ENCODE assay signal across 11 mouse cellular contexts in genomic region chr9:59537651-59538050, GRCm38 (mm10). TPM values are rescaled to one million over a fixed set of nuclear protein-coding genes. Genes with fewer than 3 reads are reported as not detected.
A peak's percentile ranks its signal among the peaks of the same experiment; 100 is the strongest.
DNase-seq lines count a peak whose midpoint lies in the region; ATAC-seq lines count a peak whose summit lies in the region.
"Had no signal": no experiment of that assay in that cellular context is flagged by ENCODE, and none has a peak within 500 bp of the region (broad histone marks: within the 10 kb centered on the region; RNA-seq: fewer than 3 reads in every experiment).

No protein-coding gene starts in this region.

- no peak for ATAC-seq in midbrain, embryonic 13.5 days
- no peak for ATAC-seq in forebrain, embryonic 11.5 days (replicated peaks; ENCODE audit: low FRiP score)

- 88% methylated on average over 3 of the region's 3 CpGs for WGBS in midbrain, embryonic 13.5 days
- 89% methylated on average over 3 of the region's 3 CpGs for WGBS in forebrain, embryonic 11.5 days

- intact Hi-C loops in heart, postnatal 25 days (cut with DNase I), result loop anchor here (2.0 kb wide), 1 partner anchor 49 kb away; no protein-coding TSS in a partner anchor
- intact Hi-C loops in heart, postnatal 36 days (cut with DNase I), result no loop called here

- no peaks in the 10 kb centered on the region for H3K9me3 ChIP-seq in midbrain, embryonic 13.5 days
- H3K9me3 ChIP-seq in forebrain, embryonic 11.5 days (ENCODE audit: control insufficient read depth, low read length), result no peaks in the 10 kb centered on the region
- H3K9me3 ChIP-seq: embryonic facial prominence, embryonic 12.5 days; midbrain, embryonic 12.5 days had no signal

- peaks cover 28% of the 10 kb centered on the region for H3K4me1 ChIP-seq in midbrain, embryonic 13.5 days (replicated peaks)
- H3K4me1 ChIP-seq in forebrain, embryonic 11.5 days (replicated peaks; ENCODE audit: control insufficient read depth, insufficient read depth, low read length), result peaks cover 5% of the 10 kb centered on the region; the same call in 1 of the 2 replicates

- no peak overlapping the region for H3K9ac ChIP-seq in midbrain, embryonic 13.5 days (replicated peaks)
- H3K9ac ChIP-seq in forebrain, embryonic 11.5 days (ENCODE audit: low read length), result no peak overlapping the region
- H3K9ac ChIP-seq: embryonic facial prominence, embryonic 12.5 days; midbrain, embryonic 12.5 days had no signal

- H3K36me3 ChIP-seq in midbrain, embryonic 13.5 days, result no peaks in the 10 kb centered on the region
- H3K36me3 ChIP-seq in forebrain, embryonic 11.5 days (ENCODE audit: control insufficient read depth, insufficient read depth, low read length), result no peaks in the 10 kb centered on the region
- H3K36me3 ChIP-seq: embryonic facial prominence, embryonic 12.5 days; midbrain, embryonic 12.5 days had no signal

- no peak overlapping the region for H3K4me2 ChIP-seq in midbrain, embryonic 13.5 days (replicated peaks)
- no peak overlapping the region for H3K4me2 ChIP-seq in forebrain, embryonic 11.5 days (ENCODE audit: low read depth, low read length, severe bottlenecking)
- H3K4me2 ChIP-seq: embryonic facial prominence, embryonic 12.5 days; midbrain, embryonic 12.5 days had no signal

- no peak overlapping the region for H3K4me3 ChIP-seq in midbrain, embryonic 13.5 days (replicated peaks)
- H3K4me3 ChIP-seq in forebrain, embryonic 11.5 days (ENCODE audit: low read depth, low read length), result no peak overlapping the region
- H3K4me3 ChIP-seq: embryonic facial prominence, embryonic 12.5 days; midbrain, embryonic 12.5 days had no signal

- 0 out of 2 replicates have a peak, but pooled peaks cover 9% of the 10 kb centered on the region for H3K27me3 ChIP-seq in midbrain, embryonic 13.5 days
- no peaks in the 10 kb centered on the region for H3K27me3 ChIP-seq in forebrain, embryonic 11.5 days (ENCODE audit: control insufficient read depth, insufficient read depth, low read length)
- H3K27me3 ChIP-seq: embryonic facial prominence, embryonic 12.5 days had no signal

- DNase-seq in heart, postnatal 25 days (ENCODE audit: low spot score), result peak; percentile 23
- DNase-seq in heart, postnatal 36 days, result no peak
- peak; percentile 14 for DNase-seq in MN1 (ENCODE audit: low spot score)
- peak; percentile 76 to 80 for DNase-seq in adrenal gland, postnatal 36 days
- peak; percentile 21 for DNase-seq in lung, postnatal 14 days
- DNase-seq in thymus, postnatal 25 days, result no peak
- no peak for DNase-seq in forebrain, embryonic 11.5 days (ENCODE audit: low spot score)
- DNase-seq: kidney, adult 2 months had no signal

- H3K27ac ChIP-seq in midbrain, embryonic 13.5 days, result no peak overlapping the region
- H3K27ac ChIP-seq in forebrain, embryonic 11.5 days (ENCODE audit: low read depth, low read length), result no peak overlapping the region
- H3K27ac ChIP-seq: embryonic facial prominence, embryonic 12.5 days; midbrain, embryonic 12.5 days had no signal

RNA-seq across cellular contexts. Expression of gene Hexa, which starts 1.7 kb away (rescaled TPM):
- 10 to 100 TPM; 36.8 TPM for total RNA-seq in heart, postnatal 25 days (2021)
- total RNA-seq in heart, postnatal 36 days (2021), result 10 to 100 TPM; 43.9 to 47.0 TPM
- 100 to 1,000 TPM; 111 to 147 TPM for total RNA-seq in adrenal gland, postnatal 36 days (2021)
- 49.9 and 50.6 TPM in 2 replicates for polyA plus RNA-seq in midbrain, embryonic 13.5 days (2015; fragmentation: Nextera tagmentation; extraction: Ambion mirVana)
- 44.2 and 44.5 TPM in 2 replicates for polyA plus RNA-seq in forebrain, embryonic 11.5 days (2014; fragmentation: Nextera tagmentation; extraction: Ambion mirVana)

RNA-seq across cellular contexts. Expression of gene Tmem202, which starts 2.0 kb away (rescaled TPM):
- total RNA-seq in heart, postnatal 25 days (2021), result under 1 TPM; 0.52 to 0.64 TPM
- total RNA-seq in heart, postnatal 36 days (2021), result under 1 TPM; 0.28 to 0.57 TPM
- 1 to 10 TPM; 3.6 to 4.1 TPM for total RNA-seq in adrenal gland, postnatal 36 days (2021)
- polyA plus RNA-seq in midbrain, embryonic 13.5 days (2015; fragmentation: Nextera tagmentation; extraction: Ambion mirVana), result 0.55 and 0.74 TPM in 2 replicates
- polyA plus RNA-seq in forebrain, embryonic 11.5 days (2014; fragmentation: Nextera tagmentation; extraction: Ambion mirVana), result not detected in 2 replicates
- polyA plus RNA-seq: embryonic facial prominence, embryonic 12.5 days; kidney, adult 2 months; midbrain, embryonic 12.5 days had no signal

RNA-seq across cellular contexts. Expression of gene Celf6, which starts 40.1 kb away (rescaled TPM):
- not detected for total RNA-seq in heart, postnatal 25 days (2021)
- total RNA-seq in heart, postnatal 36 days (2021), result not detected
- 1 to 10 TPM; 3.6 to 4.4 TPM for total RNA-seq in adrenal gland, postnatal 36 days (2021)
- 37.3 and 46.4 TPM in 2 replicates for polyA plus RNA-seq in midbrain, embryonic 13.5 days (2015; fragmentation: Nextera tagmentation; extraction: Ambion mirVana)
- 8.3 and 9.6 TPM in 2 replicates for polyA plus RNA-seq in forebrain, embryonic 11.5 days (2014; fragmentation: Nextera tagmentation; extraction: Ambion mirVana)

RNA-seq across cellular contexts. Expression of gene Arih1, which starts 51.2 kb away (rescaled TPM):
- 10 to 100 TPM; 72.9 to 84.7 TPM for total RNA-seq in heart, postnatal 25 days (2021)
- 10 to 100 TPM; 77.6 to 83.7 TPM for total RNA-seq in heart, postnatal 36 days (2021)
- 100 to 1,000 TPM; 122 to 130 TPM for total RNA-seq in adrenal gland, postnatal 36 days (2021)
- 16.1 and 23.1 TPM in 2 replicates for polyA plus RNA-seq in midbrain, embryonic 13.5 days (2015; fragmentation: Nextera tagmentation; extraction: Ambion mirVana)
- polyA plus RNA-seq in forebrain, embryonic 11.5 days (2014; fragmentation: Nextera tagmentation; extraction: Ambion mirVana), result 22.8 and 27.1 TPM in 2 replicates

Comparison
In these comparisons a context has a peak if more than half of its experiments do, and no peak if none do; other contexts are left out.
1. DNase-seq: peak in heart, postnatal 25 days (single experiment), MN1 (single experiment), adrenal gland, postnatal 36 days (2 of 2) and lung, postnatal 14 days (single experiment); none in heart, postnatal 36 days (0 of 2), thymus, postnatal 25 days (single experiment) and forebrain, embryonic 11.5 days (single experiment).
2. RNA of gene Celf6, which starts 40.1 kb away (total RNA-seq): 3.6 to 4.4 TPM in adrenal gland, postnatal 36 days; not detected in heart, postnatal 36 days and not detected in heart, postnatal 25 days; every median in the first group is over 4 times any median in the second.